Mouse (Mus musculus): ENCODE results near the gene Draxin. TPM values are rescaled to one million over a fixed set of nuclear protein-coding genes. Genes with fewer than 3 reads are reported as not detected.

Draxin gene
- polyA plus RNA-seq, 1 experiment, result 0.23 TPM

DNA sequence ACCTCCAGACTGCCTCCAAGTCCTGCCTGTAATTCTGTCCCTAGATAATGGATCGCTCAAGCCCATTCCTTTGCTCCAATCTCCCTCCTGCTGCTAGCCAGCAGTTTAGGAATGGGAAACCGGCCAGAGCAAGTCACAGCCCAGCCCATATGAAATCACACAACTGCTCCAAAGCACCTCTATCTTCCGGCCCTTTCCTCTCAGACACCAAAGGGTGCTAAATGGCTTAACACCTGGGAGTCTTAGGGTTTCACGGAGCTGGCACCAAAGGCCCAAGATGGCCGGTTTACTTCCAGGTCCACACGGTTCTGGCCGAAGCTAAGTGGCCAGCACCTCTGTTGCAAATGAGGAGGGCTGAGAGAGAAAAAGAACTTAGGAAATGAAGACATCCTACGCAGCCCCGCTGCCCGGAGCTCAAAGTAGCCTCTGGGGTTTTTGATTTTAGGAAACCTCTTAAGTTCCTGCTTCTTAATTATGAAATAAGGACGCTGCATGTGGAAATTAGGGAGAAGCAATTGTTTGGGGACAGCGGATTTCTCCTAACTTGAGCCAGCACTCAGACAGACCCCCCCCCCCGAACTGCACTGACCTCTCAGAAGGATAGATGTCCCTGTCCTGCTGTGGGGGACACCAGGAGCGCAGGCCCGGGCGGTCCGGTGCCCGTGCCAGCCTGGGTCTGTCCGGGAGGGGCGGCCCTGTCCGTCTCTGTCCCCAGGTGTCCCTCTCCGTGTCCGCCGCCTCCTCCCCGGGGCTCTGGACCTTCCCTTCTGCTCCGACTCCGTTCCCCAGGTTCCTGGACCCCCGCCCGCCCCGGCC lies 43.2 kb downstream of the Draxin start:
- TF ChIP-seq CTCF (IDR thresholded peaks at IDR 0.05; ENCODE audit: borderline replicate concordance, insufficient read depth, low read length), result no peak
- TF ChIP-seq POLR2A (IDR thresholded peaks at IDR 0.05; ENCODE audit: low read depth, low read length), result peak; percentile 28; the same call in 1 of the 2 replicates
- 0 out of 2 replicates have a peak, but pooled peaks cover 2% of the 10 kb centered on the region for H3K4me1 ChIP-seq (ENCODE audit: control insufficient read depth, insufficient read depth, low read length)
- peak overlapping the region; percentile 56 for H3K4me3 ChIP-seq (ENCODE audit: insufficient read depth, low read length)
- 0 out of 2 replicates have a peak overlapping the region, but pooled peaks have one; percentile 0 for H3K27ac ChIP-seq (ENCODE audit: insufficient read depth, low read length)

DNA sequence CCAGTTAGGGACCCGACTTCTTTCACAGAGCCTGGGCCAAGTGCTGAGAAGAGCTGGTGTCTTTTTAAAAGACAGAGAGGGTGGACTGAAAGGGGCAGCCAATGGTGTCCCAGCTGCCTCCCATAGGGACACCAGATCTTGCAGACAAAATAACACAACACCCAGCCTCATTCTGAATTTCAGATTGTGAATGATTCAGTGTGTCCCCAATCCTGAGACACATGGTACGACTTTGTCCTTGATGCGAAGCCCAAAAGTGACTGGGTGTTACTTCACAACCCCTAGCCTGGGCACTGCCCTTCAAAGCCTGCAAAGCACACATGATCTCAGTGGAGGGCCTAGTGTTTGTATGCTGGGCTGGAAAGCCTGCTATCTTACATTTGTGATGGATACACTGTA lies 44.6 kb downstream of the Draxin start:
- Histone ChIP-seq H3K27ac (ENCODE audit: insufficient read depth, low read length) (no peak overlapping the region), H3K4me3 (ENCODE audit: insufficient read depth, low read length) (no peak overlapping the region), H3K4me1 (ENCODE audit: control insufficient read depth, insufficient read depth, low read length) (0 out of 2 replicates have a peak, but pooled peaks cover 2% of the 10 kb centered on the region)
- TF ChIP-seq POLR2A (IDR thresholded peaks at IDR 0.05; ENCODE audit: low read depth, low read length), result no peak
- TF ChIP-seq CTCF (IDR thresholded peaks at IDR 0.05; ENCODE audit: borderline replicate concordance, insufficient read depth, low read length), result no peak

DNA sequence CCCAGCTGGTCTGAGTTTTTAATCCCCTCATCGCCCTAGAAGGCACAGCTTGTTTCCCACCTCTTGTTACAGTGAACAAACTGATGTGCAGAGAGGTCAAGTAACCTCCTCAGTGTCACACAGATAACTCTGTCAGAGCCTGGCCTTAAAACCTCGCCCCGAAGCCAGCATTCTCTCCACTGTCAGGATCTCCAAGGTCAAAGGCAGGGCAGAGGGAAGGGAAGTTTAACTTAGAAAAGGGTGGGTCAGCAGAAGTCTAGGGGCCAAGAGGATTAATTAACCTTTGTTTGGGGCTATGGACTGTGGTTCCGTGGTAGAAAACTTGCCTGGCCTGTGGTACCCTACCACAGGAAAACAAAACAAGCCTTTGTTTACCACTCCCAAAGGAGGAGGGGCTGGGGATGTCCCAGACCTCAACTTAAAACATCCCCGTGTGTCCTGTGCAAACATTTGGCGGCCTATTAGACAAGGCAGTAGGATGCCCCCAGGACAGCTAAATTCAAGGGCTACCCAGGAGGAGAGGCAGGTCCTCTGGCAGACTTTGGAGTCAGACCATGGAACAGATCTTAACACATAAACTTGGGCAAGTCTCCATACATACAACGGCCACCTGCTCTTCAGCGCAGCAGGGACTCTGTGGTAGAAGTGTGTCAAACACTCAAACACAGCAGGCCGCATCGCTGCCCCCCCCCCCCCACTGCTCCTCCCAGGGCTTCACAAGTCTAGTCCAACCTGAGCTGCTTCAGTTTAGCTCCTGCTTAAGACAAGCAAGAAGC lies 45.2 kb downstream of the Draxin start:
- H3K4me1 ChIP-seq (ENCODE audit: control insufficient read depth, insufficient read depth, low read length), result 0 out of 2 replicates have a peak, but pooled peaks cover 2% of the 10 kb centered on the region
- TF ChIP-seq CTCF (IDR thresholded peaks at IDR 0.05; ENCODE audit: borderline replicate concordance, insufficient read depth, low read length), result no peak
- no peak for TF ChIP-seq POLR2A (IDR thresholded peaks at IDR 0.05; ENCODE audit: low read depth, low read length)
- H3K27ac ChIP-seq (ENCODE audit: insufficient read depth, low read length), result no peak overlapping the region
- H3K4me3 ChIP-seq (ENCODE audit: insufficient read depth, low read length), result no peak overlapping the region

DNA sequence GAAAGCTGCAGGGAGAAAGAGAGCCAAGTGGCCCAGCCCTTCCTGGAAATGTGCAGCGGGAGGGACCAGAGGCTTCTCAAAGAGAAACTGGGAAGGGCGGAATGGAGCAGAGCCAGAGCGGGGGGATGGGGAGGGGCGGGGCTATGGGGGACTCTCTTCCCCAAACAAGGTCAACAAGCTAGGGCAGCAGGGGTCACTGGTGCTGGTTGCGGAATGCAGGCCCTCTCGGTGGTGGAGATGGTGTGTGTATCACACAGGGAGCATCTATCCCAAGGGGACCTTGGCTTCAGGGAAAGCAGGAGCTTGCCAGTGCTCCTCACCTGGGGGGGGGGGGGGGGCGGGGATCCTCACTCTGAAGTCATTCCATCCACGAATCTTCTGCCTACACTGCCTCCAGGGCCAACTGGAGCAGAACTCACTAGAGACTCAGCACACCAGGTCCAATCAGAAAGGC lies 46.2 kb downstream of the Draxin start:
- no peak for TF ChIP-seq CTCF (IDR thresholded peaks at IDR 0.05; ENCODE audit: borderline replicate concordance, insufficient read depth, low read length)
- Histone ChIP-seq H3K27ac (ENCODE audit: insufficient read depth, low read length) (no peak overlapping the region), H3K4me3 (ENCODE audit: insufficient read depth, low read length) (no peak overlapping the region), H3K4me1 (ENCODE audit: control insufficient read depth, insufficient read depth, low read length) (0 out of 2 replicates have a peak, but pooled peaks cover 2% of the 10 kb centered on the region)

DNA sequence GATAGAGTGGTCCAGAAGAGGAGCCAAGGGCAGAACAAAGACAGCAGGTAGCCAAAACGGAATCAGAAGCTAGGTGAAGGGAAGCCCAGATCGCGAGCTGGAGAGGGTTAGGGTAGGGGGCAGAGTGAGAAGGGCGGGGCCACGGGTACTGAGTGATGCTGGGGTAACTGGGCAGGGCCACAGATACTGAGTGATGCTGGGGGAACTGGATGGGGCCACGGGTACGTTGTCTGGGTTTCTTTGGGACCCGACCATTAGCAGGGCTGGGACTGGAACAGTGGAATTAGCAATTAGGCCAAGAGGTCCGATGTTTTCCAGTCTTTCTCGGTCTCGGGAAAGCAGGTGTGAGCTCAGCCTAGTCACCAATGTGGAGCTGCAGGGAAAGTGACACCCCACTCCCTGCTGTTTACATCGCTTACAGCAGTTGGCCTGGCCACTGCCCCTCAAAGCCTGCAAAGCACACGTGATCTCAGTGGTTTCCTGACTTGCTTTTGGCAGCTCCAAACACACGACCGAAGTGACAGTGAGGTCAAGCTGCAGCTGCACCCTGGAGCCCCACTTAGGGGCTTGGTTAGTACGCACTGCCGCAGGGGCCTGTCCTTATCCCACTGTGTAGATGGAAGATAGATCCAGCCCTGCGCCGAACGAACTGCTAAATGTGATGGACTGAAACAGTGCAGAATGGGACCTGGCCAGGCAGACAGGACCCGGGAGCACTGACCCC lies 47.2 kb downstream of the Draxin start:
- TF ChIP-seq POLR2A (IDR thresholded peaks at IDR 0.05; ENCODE audit: low read depth, low read length) (no peak), CTCF (IDR thresholded peaks at IDR 0.05; ENCODE audit: borderline replicate concordance, insufficient read depth, low read length) (no peak)
- Histone ChIP-seq H3K27ac (ENCODE audit: insufficient read depth, low read length) (no peak overlapping the region), H3K4me1 (ENCODE audit: control insufficient read depth, insufficient read depth, low read length) (0 out of 2 replicates have a peak, but pooled peaks cover 2% of the 10 kb centered on the region), H3K4me3 (ENCODE audit: insufficient read depth, low read length) (no peak overlapping the region)

DNA sequence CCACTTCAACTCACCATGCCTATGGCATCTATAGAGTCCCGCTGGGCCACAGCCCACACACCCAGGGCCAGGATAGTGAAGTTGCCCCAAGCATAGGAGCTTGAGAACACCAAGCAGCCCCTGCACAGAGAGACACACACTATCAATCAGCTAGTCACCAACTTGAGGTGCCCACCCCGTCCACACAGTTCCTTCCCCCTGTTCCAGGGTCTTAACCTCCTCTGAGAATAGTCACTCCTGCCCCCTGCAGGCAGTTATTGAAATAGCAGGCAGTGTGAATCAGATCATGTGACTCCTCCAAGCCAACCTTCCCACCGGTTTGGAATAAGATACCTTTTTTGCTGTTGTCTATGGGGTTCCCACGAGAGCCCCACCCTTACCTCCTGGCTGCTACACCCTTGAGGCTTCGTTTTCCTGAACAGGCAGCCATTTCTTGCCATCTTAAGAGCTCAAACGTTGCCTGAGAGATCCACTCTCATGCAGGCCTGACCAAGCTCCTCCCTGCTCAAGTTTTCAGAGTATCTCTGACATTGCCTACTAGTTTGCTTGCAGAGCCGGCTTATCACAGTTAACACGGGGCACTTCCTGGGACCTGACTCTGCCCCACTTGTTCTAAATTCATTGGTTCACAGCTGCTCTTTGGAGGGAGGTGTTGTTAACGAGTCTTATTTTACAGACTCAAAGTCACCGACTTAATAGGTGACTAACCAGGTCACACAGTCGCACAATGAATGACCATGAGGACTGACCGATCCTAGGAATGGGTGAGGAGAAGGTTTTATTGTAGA lies 48.0 kb downstream of the Draxin start:
- TF ChIP-seq CTCF (IDR thresholded peaks at IDR 0.05; ENCODE audit: borderline replicate concordance, insufficient read depth, low read length) (no peak), POLR2A (IDR thresholded peaks at IDR 0.05; ENCODE audit: low read depth, low read length) (no peak)
- no peak overlapping the region for H3K27ac ChIP-seq (ENCODE audit: insufficient read depth, low read length)
- 0 out of 2 replicates have a peak, but pooled peaks cover 2% of the 10 kb centered on the region for H3K4me1 ChIP-seq (ENCODE audit: control insufficient read depth, insufficient read depth, low read length)
- no peak overlapping the region for H3K4me3 ChIP-seq (ENCODE audit: insufficient read depth, low read length)

DNA sequence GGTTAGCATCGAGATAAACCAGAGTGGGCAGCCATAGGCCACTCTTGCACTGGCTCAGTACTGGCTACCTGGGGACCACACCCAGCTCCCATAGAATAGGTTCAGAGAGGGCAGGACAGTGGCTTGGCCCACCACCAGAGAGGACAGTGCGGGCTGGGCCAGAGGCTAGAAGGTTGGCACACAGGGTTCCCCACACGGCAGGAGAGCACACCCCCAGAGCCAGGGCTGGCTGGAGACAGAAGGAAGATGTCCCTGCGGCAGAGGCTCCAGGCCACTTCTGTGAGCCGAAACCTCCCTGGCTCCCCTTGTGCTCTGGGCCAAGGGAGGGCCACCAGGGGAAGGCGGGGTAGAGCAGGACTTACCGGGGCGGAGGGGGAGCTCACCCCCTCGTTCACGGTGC lies 49.3 kb downstream of the Draxin start:
- TF ChIP-seq POLR2A (IDR thresholded peaks at IDR 0.05; ENCODE audit: low read depth, low read length), result no peak
- TF ChIP-seq CTCF (IDR thresholded peaks at IDR 0.05; ENCODE audit: borderline replicate concordance, insufficient read depth, low read length), result no peak
- Histone ChIP-seq H3K4me3 (ENCODE audit: insufficient read depth, low read length) (no peak overlapping the region), H3K4me1 (ENCODE audit: control insufficient read depth, insufficient read depth, low read length) (no peaks in the 10 kb centered on the region), H3K27ac (ENCODE audit: insufficient read depth, low read length) (no peak overlapping the region)

DNA sequence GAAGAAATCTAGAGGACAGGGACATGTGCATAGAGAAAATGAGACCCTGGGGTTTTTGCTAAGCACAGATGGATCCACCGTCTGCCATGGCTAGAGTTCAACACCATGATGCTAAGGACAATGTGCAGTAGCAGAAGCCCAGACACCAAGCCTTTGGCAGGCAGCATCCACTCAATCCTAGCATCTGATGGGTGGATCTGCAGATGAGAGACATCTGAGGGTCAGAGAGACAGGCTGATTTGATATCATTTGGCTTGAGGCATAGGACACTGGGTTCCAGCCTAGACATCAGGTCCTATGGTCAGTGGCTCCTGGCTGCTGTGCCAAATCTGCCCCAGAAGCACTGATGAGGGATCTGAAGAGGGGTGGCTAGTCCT lies 49.9 kb downstream of the Draxin start:
- TF ChIP-seq POLR2A (IDR thresholded peaks at IDR 0.05; ENCODE audit: low read depth, low read length) (no peak), CTCF (IDR thresholded peaks at IDR 0.05; ENCODE audit: borderline replicate concordance, insufficient read depth, low read length) (no peak)
- no peak overlapping the region for H3K4me3 ChIP-seq (ENCODE audit: insufficient read depth, low read length)
- H3K27ac ChIP-seq (ENCODE audit: insufficient read depth, low read length), result no peak overlapping the region
- no peaks in the 10 kb centered on the region for H3K4me1 ChIP-seq (ENCODE audit: control insufficient read depth, insufficient read depth, low read length)

Measured in embryonic fibroblast, embryonic 13.5 days (primary cell).